Mouse (Mus musculus): Measurements from ENCODE around the gene Rassf7. TPM values are rescaled to one million over a fixed set of nuclear protein-coding genes. Genes with fewer than 3 reads are reported as not detected.
A peak's percentile ranks its signal among the peaks of the same experiment; 100 is the strongest.

Gene Rassf7
- total and polyA plus RNA-seq, 3 experiments = 7.0 to 9.5 TPM; not detected in 1

DNA sequence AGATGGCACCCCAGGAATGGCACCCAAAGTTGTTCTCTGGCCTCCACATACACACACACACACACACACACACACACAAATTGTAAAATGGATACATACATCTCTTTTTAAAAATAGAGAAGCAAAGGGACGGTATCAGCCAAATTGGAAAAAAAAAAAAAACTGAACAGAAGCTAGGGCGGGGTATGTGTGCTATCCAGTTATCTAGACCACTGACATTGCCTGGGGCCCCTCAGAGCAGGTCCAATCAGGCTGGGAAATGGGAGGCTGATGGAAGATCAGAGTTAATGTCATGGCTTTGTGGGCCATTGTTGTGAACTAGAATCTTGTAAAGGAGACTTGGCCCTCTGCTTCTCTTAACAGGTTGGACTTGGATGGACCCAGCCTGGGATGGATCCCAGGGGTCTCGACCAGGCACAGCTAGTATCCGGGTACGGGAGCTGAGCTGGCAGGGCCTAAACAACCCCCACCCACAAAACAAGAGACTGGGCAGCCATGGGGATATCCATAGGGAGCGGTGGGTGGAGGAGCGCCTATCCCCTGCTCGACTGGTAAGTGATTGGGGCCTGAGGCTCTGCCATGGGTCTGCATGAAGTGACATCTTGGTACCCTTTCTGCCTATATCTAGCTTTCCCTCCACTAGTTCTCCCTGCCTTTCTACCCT lies 18.9 kb upstream of the Rassf7 start:
- H3K27me3 ChIP-seq (ENCODE audit: control insufficient read depth in 1 of 2, insufficient read depth in 2 of 2, low read length in 2 of 2) = no peaks in the 10 kb centered on the region
- peak; percentile 74 for DNase-seq (ENCODE audit: low read depth, low spot score)
- no peak overlapping the region for H3K9ac ChIP-seq (ENCODE audit: control insufficient read depth, low read depth, low read length, poor library complexity, severe bottlenecking)
- peak overlapping the region; percentile 36 for H3K27ac ChIP-seq (ENCODE audit: control insufficient read depth, low read depth, low read length)
- H3K4me3 ChIP-seq (ENCODE audit: control insufficient read depth in 1 of 2, insufficient read depth in 1 of 2, low read depth in 2 of 2, low read length in 2 of 2) = no peak overlapping the region
- H3K4me1 ChIP-seq (ENCODE audit: control insufficient read depth in 1 of 2, insufficient read depth in 2 of 2, low read length in 2 of 2) = peaks cover 6 to 29% of the 10 kb centered on the region in 2 experiments; a peak in 3 of 4 replicates
- H3K79me2 ChIP-seq (ENCODE audit: control insufficient read depth, insufficient read depth, low read length, poor library complexity) = peaks cover 12% of the 10 kb centered on the region
- no peak for TF ChIP-seq TBP (IDR thresholded peaks at IDR 0.05; ENCODE audit: low read depth, low read length)
- peak; percentile 58 for TF ChIP-seq GATA1 (IDR thresholded peaks at IDR 0.05; ENCODE audit: low read depth, low read length)
- peak in 1 of 2 experiments; percentile 38; a peak in 1 of 4 replicates for TF ChIP-seq EP300 (IDR thresholded peaks at IDR 0.05; ENCODE audit: low read depth in 1 of 2, low read length in 2 of 2)
- no peak for TF ChIP-seq MYB (IDR thresholded peaks at IDR 0.05; ENCODE audit: low read depth, low read length)
- TF ChIP-seq MYC (IDR thresholded peaks at IDR 0.05; ENCODE audit: low read depth, low read length) = no peak
- TF ChIP-seq CHD2 (IDR thresholded peaks at IDR 0.05; ENCODE audit: low read length) = no peak
- TF ChIP-seq SIN3A (IDR thresholded peaks at IDR 0.05; ENCODE audit: low read length) = no peak
- no peak for TF ChIP-seq RAD21 (IDR thresholded peaks at IDR 0.05; ENCODE audit: low read depth, low read length)
- TF ChIP-seq NRF1 (IDR thresholded peaks at IDR 0.05; ENCODE audit: insufficient read depth, low read depth, low read length, poor library complexity, severe bottlenecking) = no peak
- no peak for TF ChIP-seq UBTF (IDR thresholded peaks at IDR 0.05; ENCODE audit: borderline replicate concordance, insufficient read depth, low read depth, low read length)
- no peak for TF ChIP-seq ZKSCAN1 (IDR thresholded peaks at IDR 0.05; ENCODE audit: low read depth, low read length)
- TF ChIP-seq ZMIZ1 (IDR thresholded peaks at IDR 0.05; ENCODE audit: low read depth, low read length) = no peak
- TF ChIP-seq KAT2A (conservative IDR thresholded peaks at IDR 0.05; ENCODE audit: low read depth, low read length) = no peak
- TF ChIP-seq MEF2A (IDR thresholded peaks at IDR 0.05; ENCODE audit: extremely low read depth, insufficient replicate concordance, low read depth, low read length, poor library complexity, severe bottlenecking) = no peak
- TF ChIP-seq ZNF384 (IDR thresholded peaks at IDR 0.05; ENCODE audit: low read depth, low read length) = peak; percentile 95
- no peak for TF ChIP-seq ETS1 (IDR thresholded peaks at IDR 0.05; ENCODE audit: low read depth, low read length)
- no peaks in the 10 kb centered on the region for H3K9me3 ChIP-seq (replicated peaks; ENCODE audit: insufficient read depth, low read length)
- H3K36me3 ChIP-seq (ENCODE audit: control insufficient read depth in 1 of 2, insufficient read depth in 2 of 2, low read length in 2 of 2) = peaks cover 0 to 18% of the 10 kb centered on the region in 2 experiments; a peak in 3 of 4 replicates

DNA sequence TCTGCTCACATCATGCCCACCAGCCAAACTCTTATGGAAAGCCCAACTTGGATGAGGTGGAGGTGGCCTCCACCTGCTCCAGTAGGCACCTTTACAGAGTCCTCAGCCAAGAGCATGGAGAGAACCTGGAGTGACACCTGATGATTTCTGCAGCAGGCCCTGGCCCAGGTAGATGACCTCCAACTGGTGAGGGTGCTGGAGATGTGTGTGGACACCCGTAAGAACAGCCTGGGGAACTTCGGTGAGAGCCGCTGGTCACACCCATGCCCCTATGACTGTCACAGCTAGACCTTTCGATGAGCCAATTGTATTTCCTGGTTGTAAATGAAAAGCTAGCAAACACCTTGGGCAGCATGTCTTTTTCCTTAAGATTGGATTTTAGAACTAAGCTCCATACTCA lies 17.5 kb upstream of the Rassf7 start:
- TF ChIP-seq ZNF384 (IDR thresholded peaks at IDR 0.05; ENCODE audit: low read depth, low read length) (no peak), MAFK (IDR thresholded peaks at IDR 0.05; ENCODE audit: borderline replicate concordance, low read depth, low read length) (no peak), MAX (IDR thresholded peaks at IDR 0.05; ENCODE audit: low read length) (no peak), MEF2A (IDR thresholded peaks at IDR 0.05; ENCODE audit: extremely low read depth, insufficient replicate concordance, low read depth, low read length, poor library complexity, severe bottlenecking) (no peak)
- Histone ChIP-seq H3K9me3 (replicated peaks; ENCODE audit: insufficient read depth, low read length) (no peaks in the 10 kb centered on the region), H3K9ac (ENCODE audit: control insufficient read depth, low read depth, low read length, poor library complexity, severe bottlenecking) (no peak overlapping the region), H3K4me3 (ENCODE audit: control insufficient read depth in 1 of 2, insufficient read depth in 1 of 2, low read depth in 2 of 2, low read length in 2 of 2) (no peak overlapping the region), H3K36me3 (ENCODE audit: control insufficient read depth in 1 of 2, insufficient read depth in 2 of 2, low read length in 2 of 2) (peaks cover 0 to 16% of the 10 kb centered on the region in 2 experiments; a peak in 2 of 4 replicates), H3K27ac (ENCODE audit: control insufficient read depth, low read depth, low read length) (no peak overlapping the region), H3K4me1 (ENCODE audit: control insufficient read depth in 1 of 2, insufficient read depth in 2 of 2, low read length in 2 of 2) (peaks cover 6 to 25% of the 10 kb centered on the region in 2 experiments; a peak in 3 of 4 replicates), H3K27me3 (ENCODE audit: control insufficient read depth in 1 of 2, insufficient read depth in 2 of 2, low read length in 2 of 2) (no peaks in the 10 kb centered on the region), H3K79me2 (ENCODE audit: control insufficient read depth, insufficient read depth, low read length, poor library complexity) (peaks cover 6% of the 10 kb centered on the region)
- DNase-seq (ENCODE audit: low read depth, low spot score) = no peak
